Mouse (Mus musculus) hindlimb bud, embryonic 11.5 days (tissue): ENCODE results near the gene Nt5dc3.

Experiments used
- DNase-seq: peaks from one replicate; pipeline ENCODE4 v3.0.0-alpha.2; 2012; ENCODE audit warnings: low read depth, low spot score; ENCODE audit errors: extremely low spot score

Gene Nt5dc3

DNA sequence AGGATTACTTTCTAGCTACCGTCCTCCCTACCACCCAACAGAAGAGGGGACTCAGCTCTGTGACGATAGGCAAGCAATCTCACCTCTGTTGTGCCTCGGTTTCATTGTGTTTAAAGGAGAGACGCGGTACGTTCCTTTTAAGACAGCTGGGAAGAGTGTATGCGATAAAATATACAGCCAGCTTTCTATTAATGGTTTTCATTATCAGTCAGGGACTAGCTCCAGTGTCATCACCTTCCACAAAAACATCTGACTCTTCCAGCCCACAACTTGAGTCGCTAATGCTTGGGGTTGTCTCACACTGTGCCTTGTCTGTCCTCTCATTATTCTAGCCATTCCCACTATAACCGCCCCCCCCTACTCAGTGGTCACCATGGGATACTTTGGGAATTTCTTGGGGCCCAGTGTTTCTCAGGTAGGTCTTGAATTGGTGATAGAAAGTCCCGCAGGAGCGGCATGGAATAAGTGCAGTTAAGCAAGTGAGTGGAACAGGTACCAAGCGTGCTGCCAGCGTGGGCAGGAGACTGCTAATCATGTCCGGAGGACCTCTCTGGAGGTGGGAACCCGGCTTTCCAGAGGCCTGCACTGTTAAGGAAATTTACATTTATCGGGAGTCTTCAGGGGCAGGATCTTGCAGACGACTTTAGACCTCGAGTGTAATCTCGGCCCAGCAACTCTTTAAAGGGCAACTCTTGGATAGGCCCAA is 1.0 kb upstream of the Nt5dc3 start:
- no peak for DNase-seq

GRCm38 (mm10) chr10:86779117-86779755 is 431 bp downstream of the Nt5dc3 start:
- DNase-seq: no peak

GRCm38 (mm10) chr10:86779816-86780500 is 1.2 kb downstream of the Nt5dc3 start:
- no peak for DNase-seq

- no peak for DNase-seq
Measured at GRCm38 (mm10) chr10:86781641-86782040, 2.8 kb downstream of the Nt5dc3 start.

DNA sequence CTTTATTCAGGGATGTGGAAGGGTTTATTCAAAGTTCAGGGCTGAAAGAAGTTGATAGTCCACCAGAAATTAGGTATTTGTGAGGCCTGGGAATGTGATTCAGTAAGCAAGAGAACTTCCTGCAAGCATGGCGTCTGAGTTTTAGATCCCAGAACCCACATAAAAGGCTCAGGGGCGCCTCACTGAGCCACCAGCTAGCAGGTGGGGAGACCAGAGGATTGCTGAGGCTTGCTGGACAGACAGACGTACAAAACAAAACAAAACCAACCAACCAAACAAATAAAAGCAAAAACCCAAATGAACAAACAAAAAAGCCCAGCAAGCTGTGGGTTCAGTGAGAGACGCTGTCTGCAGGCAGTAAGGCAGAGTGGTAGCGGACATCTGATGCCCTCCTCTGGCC is 3.9 kb downstream of the Nt5dc3 start:
- DNase-seq: no peak

DNA sequence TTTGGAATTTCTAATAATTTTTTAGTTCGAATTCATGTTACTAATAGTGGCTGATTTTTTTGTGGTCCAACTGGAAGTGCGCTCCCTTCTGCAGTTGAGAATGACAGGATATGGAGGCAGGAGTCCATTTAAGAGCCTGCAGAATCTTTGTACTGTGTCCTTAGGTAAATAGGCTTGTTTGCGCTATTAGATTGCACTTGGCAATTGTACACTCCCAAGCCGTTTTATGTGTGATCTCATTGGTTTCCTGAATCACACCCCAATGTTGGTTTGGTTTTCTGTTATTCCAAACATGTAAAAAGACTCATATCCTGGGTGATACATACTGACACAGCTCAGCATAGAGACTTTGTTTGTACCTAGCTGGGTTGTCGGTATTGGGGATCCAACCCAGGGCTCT is 4.8 kb downstream of the Nt5dc3 start:
- DNase-seq: no peak

DNA sequence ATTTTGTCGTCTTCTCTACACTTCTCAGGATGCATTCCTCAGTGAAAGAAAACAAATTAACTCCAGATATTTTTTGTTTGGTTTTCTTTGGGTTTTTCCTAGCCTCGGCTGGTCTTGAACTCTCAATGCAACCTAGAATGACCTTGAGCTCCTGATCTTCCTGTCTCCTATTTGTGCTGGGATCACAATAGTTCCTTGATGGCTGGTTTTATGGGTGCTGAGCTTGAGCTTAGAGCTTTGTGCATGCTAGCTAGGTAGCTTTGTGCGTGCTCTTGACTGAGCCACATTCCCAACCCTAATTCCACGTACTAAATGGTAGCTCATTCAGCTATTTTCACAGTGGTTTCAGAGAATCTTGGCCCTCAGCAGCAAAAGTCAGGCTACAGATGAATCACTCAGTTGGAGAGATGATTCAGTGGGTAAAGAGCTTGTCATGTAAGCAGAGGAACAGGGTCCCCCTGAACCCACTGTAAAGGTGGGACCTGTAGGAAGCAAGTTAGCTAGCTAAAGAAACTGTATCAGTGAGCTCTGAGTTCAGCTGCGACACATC is 5.4 kb downstream of the Nt5dc3 start:
- DNase-seq: no peak

DNA sequence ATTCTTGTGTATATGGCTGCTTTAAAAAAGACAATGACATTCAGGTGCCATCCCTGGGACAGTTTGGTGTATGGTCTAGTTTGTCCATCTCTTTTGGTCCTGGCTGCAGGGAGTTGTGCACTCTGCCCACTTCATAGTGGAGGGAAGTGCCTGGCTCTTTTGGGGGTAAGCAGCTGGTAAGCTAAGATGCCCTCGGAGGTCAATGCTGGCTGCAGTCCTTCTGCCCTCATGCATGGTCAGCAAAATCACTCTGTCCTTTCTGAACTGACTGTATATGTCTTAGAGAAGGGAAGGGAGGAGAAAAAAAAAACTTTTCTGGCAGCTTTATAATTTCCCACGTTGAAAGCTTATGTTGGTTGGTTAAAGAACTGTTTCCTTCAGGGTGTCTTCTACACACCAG is 6.6 kb downstream of the Nt5dc3 start:
- no peak for DNase-seq

DNA sequence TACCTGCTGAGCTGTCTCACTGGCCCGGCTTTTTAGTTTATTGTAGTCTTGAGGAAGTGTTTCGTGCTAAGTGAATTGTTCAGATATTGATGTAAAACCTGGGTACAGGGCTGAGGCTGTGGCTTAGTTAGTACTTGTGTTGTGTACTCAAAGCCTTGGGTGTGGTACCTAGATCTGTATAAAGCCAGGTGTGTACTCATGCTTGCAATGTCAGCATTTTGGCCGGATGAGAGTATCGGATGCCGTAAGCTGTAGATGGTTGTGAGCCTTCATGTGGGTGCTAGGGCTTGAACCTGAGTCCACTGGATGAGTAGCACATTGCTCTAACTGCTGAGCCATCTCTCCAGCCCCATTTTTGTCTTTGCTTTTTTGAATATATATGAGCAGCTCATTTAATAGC is 7.3 kb downstream of the Nt5dc3 start:
- DNase-seq: no peak

DNA sequence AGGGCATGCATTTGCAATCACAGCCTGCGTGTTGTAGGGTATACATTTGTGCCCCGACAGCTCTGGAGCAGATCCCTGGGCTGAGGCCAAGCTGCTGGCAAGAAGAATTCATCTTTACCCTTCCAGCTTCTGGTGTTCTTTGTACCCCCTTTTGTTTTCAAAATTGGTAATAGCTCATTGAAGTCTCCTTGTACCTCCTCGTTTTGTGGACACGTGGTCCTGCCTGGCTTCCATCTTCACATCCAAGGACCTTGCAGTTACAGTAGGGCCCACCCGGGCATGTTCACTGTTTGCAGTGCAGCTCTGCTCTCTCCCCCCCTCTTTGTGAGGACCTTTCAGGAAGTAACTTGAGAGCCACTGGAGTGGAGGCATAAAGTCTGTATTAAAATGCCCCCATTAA is 9.4 kb downstream of the Nt5dc3 start:
- DNase-seq: no peak

DNA sequence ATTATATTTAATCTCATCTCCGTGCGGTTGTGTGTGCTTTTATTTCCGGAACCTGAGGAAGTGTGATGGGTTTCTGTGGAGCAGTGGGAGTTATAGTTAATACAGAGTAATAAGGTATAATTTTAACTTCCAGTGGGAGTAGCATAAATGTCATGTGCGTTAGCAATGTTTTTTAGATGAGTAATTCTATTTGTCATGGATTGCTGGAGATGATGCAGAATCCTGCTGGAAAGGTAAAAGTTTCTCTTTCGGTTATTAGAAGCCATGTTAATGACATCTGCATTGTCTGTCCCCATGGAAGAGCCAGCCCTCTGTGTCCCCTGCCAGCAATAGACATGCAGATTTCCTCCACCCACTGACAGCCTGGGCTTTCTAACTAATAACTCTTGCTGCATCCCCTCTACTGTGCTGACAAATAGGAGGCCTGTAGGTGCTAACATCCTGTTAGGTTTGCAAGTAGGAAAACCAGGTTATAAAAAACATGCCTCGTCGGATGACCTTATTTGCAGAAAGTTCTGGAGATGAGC is 10.4 kb downstream of the Nt5dc3 start:
- DNase-seq: no peak

GRCm38 (mm10) chr10:86791507-86792184 is 12.8 kb downstream of the Nt5dc3 start:
- no peak for DNase-seq

- DNase-seq: no peak
Measured at GRCm38 (mm10) chr10:86793509-86793951, 14.7 kb downstream of the Nt5dc3 start.

DNA sequence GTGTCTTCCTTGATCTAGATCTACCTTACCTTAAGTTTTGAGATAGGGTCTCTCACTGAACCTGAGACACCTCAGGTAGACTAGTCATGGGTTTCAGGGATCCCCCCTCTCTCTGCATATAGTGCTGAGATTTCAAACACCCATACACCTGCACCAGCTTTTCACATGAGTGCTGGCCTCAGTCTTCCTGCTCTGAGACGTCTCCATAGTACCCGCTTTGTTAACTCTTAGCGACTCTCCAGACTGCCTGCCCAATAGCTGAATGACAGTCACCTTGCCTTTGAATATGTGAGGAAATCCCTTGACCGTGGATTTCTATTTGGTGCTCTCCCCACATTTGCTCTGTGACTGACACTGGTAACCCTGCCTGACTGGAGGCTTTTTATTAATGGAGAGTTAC is 15.4 kb downstream of the Nt5dc3 start:
- no peak for DNase-seq

GRCm38 (mm10) chr10:86794794-86795535 is 16.2 kb downstream of the Nt5dc3 start:
- no peak for DNase-seq

GRCm38 (mm10) chr10:86796073-86796741 is 17.4 kb downstream of the Nt5dc3 start:
- DNase-seq: no peak

DNA sequence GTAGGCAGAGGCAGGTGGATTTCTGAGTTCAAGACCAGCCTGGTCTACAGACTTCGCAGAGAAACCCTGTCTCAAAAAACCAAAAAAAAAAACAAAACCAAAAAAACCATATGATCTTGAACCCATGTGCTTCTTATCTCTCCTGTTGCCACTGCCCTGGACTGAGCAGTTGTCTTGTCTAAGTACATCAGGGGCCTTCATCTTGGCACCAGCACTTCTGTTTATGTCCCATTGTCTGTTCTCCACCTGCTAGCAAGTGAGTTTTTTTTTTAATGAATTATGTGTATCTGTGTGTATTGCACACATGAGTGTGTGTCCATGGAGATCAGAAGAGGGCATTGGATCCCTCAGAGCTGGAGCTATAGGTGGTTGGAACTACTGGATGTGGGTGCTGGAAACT is 28.6 kb downstream of the Nt5dc3 start:
- DNase-seq: no peak

GRCm38 (mm10) chr10:86808013-86808758 is 29.4 kb downstream of the Nt5dc3 start:
- DNase-seq: no peak

DNA sequence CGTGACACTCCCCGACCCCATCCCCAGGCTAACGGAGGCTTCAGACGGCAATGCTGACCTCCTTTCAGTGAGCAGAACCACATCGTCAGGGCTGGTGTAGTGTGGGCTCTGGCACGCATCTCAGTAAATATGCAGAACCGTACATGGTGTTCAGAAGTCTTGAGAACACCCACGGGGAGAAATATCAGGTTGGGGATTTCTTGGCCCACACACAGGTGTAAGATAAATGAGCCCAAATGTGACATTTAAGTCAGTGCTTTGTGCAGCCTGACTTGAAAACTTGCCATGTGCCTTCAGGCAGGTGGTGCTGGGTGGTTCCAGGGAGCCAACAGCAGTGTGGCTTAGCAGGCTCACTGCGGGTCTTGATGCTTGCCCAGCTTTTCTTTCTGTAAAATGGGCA is 31.2 kb downstream of the Nt5dc3 start:
- no peak for DNase-seq
